Mouse (Mus musculus) CD4-positive helper T cell, adult 2 months (primary cell): Measurements from ENCODE around the gene Grap2.
A peak's percentile ranks its signal among the peaks of the same experiment; 100 is the strongest.

Experiments
- DNase-seq: peaks from one replicate; pipeline ENCODE4 v3.0.0-alpha.2; 2012; ENCODE audit warnings: low read depth, missing footprints, low spot score

The Grap2 gene

DNA sequence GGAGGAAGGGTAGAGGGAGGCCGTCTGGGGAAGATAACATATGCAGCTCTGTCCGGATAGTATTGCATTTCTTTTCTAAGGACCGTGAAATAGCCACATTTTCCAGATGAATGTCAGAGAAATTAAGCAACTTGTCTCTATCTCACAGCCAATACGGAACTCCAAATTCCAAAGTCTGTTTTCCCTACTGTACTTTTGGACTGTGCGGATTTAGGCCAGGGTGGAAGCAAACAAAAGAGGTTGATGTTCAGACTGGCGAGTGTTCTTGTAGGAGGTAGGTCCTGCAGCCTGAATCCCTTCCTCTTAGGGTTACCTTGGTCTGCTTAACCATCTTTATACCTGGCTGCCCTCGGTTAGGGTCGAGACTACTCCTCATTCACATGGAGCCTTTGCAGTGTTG is 109.9 kb downstream of the Grap2 start:
- DNase-seq: no peak

- DNase-seq: no peak
These were observed 110.8 kb downstream of the Grap2 start for GRCm38 (mm10) chr15:80683151-80683550.

GRCm38 (mm10) chr15:80683990-80684389 is 111.6 kb downstream of the Grap2 start:
- DNase-seq: no peak

GRCm38 (mm10) chr15:80684786-80685602 is 112.6 kb downstream of the Grap2 start:
- DNase-seq: no peak

DNA sequence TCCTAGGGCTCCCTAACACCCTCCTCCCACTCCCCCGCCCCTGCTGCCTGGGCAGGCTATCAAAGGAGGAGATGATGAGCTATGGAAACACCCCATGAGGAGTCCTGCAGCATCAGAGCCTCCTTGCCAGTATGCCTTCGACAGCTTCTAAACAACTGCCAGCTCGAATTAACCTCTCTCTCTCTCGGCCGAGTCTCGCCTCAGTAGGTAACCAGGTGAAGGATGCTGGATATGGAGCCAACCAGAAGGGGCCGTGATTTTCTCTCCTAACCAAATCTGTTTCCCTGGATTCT is 113.2 kb downstream of the Grap2 start:
- no peak for DNase-seq

GRCm38 (mm10) chr15:80688536-80688935 is 116.1 kb downstream of the Grap2 start:
- DNase-seq: no peak

GRCm38 (mm10) chr15:80693492-80693891 is 121.1 kb downstream of the Grap2 start:
- no peak for DNase-seq

DNA sequence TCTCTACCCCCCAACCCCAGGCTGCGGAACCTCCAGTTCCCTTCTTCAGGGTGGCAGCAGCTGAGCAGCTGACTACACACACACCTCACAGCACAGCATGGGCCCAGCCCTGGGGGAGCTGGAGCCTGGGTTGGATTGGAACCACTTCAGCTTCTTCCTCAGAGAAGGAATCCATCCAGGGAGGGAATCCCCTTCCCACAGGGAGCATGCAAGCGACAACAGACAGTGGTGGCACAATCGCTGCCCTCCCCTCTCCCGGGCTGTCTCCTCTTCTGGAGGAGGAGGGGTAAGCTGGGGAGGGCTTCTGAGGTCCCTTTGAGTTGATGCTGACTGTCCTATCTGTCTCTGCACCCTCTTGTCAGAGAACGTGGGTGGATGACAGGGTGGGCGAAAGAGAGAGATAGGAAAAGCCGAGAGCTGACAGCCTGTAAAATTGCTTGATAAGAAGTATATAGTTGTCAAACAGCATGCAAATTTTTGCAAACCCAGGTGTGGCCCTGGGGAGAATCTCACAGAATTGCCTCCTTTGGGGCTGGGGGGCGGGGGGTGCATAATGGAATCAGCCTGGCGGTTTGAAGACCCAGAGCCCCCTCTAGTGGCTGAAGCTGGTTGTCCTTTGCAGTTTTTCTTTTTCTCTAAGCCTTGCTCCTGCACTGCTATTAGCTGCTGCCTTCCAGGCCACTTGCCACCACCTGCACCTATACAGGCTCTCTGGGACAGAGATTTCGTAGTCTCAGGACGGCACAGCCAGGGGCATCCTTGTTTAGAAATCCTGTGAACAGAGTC is 121.9 kb downstream of the Grap2 start:
- DNase-seq: peak; percentile 79

DNA sequence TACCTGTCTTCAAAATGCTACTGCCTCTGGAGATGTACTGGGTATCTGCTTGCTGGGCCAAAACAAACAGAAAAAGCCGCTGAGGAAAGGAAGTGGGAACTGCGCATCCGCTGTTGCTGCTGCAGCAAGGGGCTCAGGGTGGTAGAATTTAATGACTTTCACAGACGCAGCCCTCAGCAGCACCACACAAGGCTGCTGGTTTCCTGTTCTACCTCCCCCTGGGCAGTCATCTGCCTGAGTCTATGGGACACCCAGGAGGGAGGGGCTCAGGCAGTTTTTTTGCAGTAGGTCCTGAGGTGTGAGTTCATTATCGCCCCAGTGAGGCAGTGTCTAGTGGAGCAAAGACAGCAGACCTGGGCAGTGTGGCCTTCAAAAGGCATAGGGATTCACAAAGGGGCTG is 125.2 kb downstream of the Grap2 start:
- DNase-seq: peak; percentile 85

DNA sequence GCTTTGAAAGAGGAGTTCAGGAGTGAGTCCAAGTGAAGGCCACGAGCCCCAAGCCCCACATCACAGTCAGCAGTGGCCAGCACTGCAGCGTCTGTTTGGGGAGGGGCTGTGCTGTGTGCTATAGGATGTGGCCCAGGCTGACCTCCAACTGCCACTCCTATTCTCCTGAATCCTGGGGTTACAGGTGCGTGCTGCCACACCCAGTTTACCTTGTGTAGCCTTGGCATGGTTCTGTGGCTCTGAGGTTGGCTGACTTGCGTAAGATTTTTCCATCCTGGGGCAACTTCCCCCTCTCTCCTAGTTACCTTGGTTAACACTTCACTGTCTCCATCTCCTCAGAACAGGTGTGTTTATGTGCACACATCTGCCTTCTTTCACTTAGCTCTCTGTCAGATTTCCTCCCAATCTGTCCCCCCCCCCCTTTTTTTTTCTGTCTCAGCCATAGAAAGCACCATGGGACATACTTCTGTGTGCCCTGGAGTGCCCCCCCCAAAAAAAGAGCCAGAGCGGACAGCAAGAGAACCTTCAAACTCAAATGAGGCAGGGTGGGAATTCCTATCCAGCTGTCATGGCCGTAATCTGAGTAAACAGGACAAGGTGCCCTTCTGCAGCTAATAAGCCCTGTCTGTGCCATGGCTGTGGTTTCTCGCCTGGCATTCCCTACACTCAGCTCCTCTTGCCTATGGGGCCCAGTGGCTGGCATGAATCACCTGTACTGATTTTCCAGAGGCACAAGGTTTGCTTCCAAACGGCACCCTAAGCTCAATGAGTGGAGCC is 129.3 kb downstream of the Grap2 start:
- DNase-seq: no peak
